Mouse (Mus musculus) lung, postnatal 14 days (tissue): ENCODE results near the gene Mbtps2.

Source experiments
- DNase-seq: peaks from one replicate; pipeline ENCODE4 v3.0.0; 2021

The Mbtps2 gene

GRCm38 (mm10) chrX:157500004-157500403 lies 98.5 kb downstream of the Mbtps2 start:
- no peak for DNase-seq

GRCm38 (mm10) chrX:157493159-157493558 lies 105.4 kb downstream of the Mbtps2 start:
- no peak for DNase-seq

GRCm38 (mm10) chrX:157491944-157492726 lies 106.4 kb downstream of the Mbtps2 start, which contains the start of gene Sms:
Gene Sms, minus strand, starts transcription at chrX:157492287.
- DNase-seq: peak; percentile 61

GRCm38 (mm10) chrX:157491145-157491935 lies 107.2 kb downstream of the Mbtps2 start:
- DNase-seq: peak; percentile 20

- DNase-seq: no peak
These were observed 107.8 kb downstream of the Mbtps2 start for GRCm38 (mm10) chrX:157490769-157491144.

GRCm38 (mm10) chrX:157489871-157490721 lies 108.4 kb downstream of the Mbtps2 start:
- no peak for DNase-seq

GRCm38 (mm10) chrX:157488831-157489230 lies 109.7 kb downstream of the Mbtps2 start:
- DNase-seq: no peak

- peak; percentile 28 for DNase-seq
These were observed 111.8 kb downstream of the Mbtps2 start for GRCm38 (mm10) chrX:157486765-157487164.
